ENCODE assay signal across 8 mouse cellular contexts in the genomic region with DNA sequence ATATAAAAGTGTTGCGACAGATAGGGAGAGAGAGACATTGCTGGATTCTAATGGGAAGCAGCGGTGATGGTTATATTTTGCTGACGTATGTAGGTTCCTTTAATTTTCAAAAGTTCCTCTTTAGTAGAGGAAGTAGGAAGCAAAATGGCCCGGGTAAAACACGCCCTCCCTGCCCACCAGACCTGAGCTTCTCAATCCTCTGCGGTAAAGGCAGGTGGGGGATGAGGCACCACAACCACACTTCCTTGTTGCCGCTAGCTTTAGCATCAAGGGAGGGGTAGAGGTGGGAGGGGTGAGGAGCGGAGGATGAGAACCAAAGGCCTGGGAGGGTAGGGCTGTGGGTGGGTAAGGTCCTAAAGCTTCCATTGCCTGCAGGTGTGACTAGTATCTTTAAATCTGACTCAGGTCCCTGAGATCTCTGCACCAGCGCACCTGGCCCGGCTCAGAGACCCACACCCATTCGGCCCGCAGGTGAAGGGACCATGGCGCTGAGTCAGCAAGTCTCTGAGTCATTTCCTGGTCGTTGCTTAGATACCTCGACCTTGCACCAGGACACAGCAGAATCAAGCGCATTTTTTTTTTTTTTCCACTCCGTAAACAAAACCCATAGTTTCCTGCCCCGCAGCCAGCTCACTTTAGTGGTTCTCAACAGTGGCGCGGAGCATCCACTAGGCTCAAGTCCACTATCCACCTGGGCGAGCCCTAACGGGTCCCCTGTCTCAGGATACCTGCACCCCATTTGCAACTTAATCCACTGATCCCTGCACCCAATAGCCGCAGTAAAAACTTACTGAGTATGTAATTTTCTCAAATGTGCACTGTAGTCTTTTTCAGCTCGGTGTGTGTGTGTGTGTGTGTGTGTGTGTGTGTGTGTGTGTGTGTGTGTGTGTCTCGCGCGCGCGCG. TPM values are rescaled to one million over a fixed set of nuclear protein-coding genes. Genes with fewer than 3 reads are reported as not detected.
DNase-seq lines count a peak whose midpoint lies in the region; ATAC-seq and TF ChIP-seq lines count a peak whose summit lies in the region.

No protein-coding gene starts in this region.

- no peak overlapping the region for H3K9ac ChIP-seq in midbrain, postnatal 0 days (replicated peaks; ENCODE audit: low read length, poor library complexity, severe bottlenecking)
- H3K9ac ChIP-seq in midbrain, embryonic 11.5 days (ENCODE audit: low read length), result no peak overlapping the region
- H3K9ac ChIP-seq in embryonic facial prominence, embryonic 11.5 days (replicated peaks; ENCODE audit: low read length), result no peak overlapping the region
- H3K9ac ChIP-seq in intestine, postnatal 0 days (ENCODE audit: low read depth, low read length), result no peak overlapping the region
- H3K9ac ChIP-seq in liver, postnatal 0 days (replicated peaks), result no peak overlapping the region

- no peaks in the 10 kb centered on the region for H3K4me1 ChIP-seq in midbrain, postnatal 0 days (ENCODE audit: insufficient read depth, low read length)
- no peaks in the 10 kb centered on the region for H3K4me1 ChIP-seq in midbrain, embryonic 11.5 days (ENCODE audit: control insufficient read depth, insufficient read depth, low read length)
- no peaks in the 10 kb centered on the region for H3K4me1 ChIP-seq in embryonic facial prominence, embryonic 11.5 days (ENCODE audit: control insufficient read depth, insufficient read depth, low read length)
- 0 out of 2 replicates have a peak, but pooled peaks cover 2% of the 10 kb centered on the region for H3K4me1 ChIP-seq in intestine, postnatal 0 days (replicated peaks; ENCODE audit: control insufficient read depth, insufficient read depth, low read length)
- no peaks in the 10 kb centered on the region for H3K4me1 ChIP-seq in liver, postnatal 0 days (ENCODE audit: insufficient read depth)

- no peaks in the 10 kb centered on the region for H3K36me3 ChIP-seq in midbrain, postnatal 0 days (ENCODE audit: insufficient read depth, low read length)
- no peaks in the 10 kb centered on the region for H3K36me3 ChIP-seq in midbrain, embryonic 11.5 days (ENCODE audit: control insufficient read depth, insufficient read depth, low read length)
- no peaks in the 10 kb centered on the region for H3K36me3 ChIP-seq in embryonic facial prominence, embryonic 11.5 days (replicated peaks; ENCODE audit: control insufficient read depth, insufficient read depth, low read depth, low read length)
- no peaks in the 10 kb centered on the region for H3K36me3 ChIP-seq in intestine, postnatal 0 days (ENCODE audit: control insufficient read depth, insufficient read depth)
- no peaks in the 10 kb centered on the region for H3K36me3 ChIP-seq in liver, postnatal 0 days (replicated peaks; ENCODE audit: insufficient read depth, low read length)

- no peak overlapping the region for H3K4me3 ChIP-seq in midbrain, postnatal 0 days (ENCODE audit: low read depth, low read length)
- H3K4me3 ChIP-seq in midbrain, embryonic 11.5 days (ENCODE audit: low read depth, low read length), result no peak overlapping the region
- H3K4me3 ChIP-seq in embryonic facial prominence, embryonic 11.5 days (ENCODE audit: low read depth, low read length), result no peak overlapping the region
- peak overlapping the region; percentile 34 for H3K4me3 ChIP-seq in intestine, postnatal 0 days (ENCODE audit: low read depth, low read length)
- H3K4me3 ChIP-seq in liver, postnatal 0 days (ENCODE audit: low read depth, low read length), result 0 out of 2 replicates have a peak overlapping the region, but pooled peaks have one; percentile 10

- 0 out of 2 replicates have a peak, but pooled peaks have one; percentile 17 for TF ChIP-seq EP300 in liver, postnatal 0 days (IDR thresholded peaks at IDR 0.05; ENCODE audit: low read depth)

- WGBS in midbrain, postnatal 0 days, result 45% methylated on average over 30 of the region's 30 CpGs
- 43% methylated on average over 30 of the region's 30 CpGs for WGBS in midbrain, embryonic 11.5 days
- 35% methylated on average over 30 of the region's 30 CpGs for WGBS in embryonic facial prominence, embryonic 11.5 days
- WGBS in intestine, postnatal 0 days, result 30% methylated on average over 30 of the region's 30 CpGs
- WGBS in liver, postnatal 0 days (ENCODE audit: insufficient replicate concordance), result 25% methylated on average over 30 of the region's 30 CpGs

- no peak for DNase-seq in midbrain, postnatal 0 days (ENCODE audit: low spot score)
- no peak for DNase-seq in midbrain, embryonic 11.5 days (ENCODE audit: low spot score, missing footprints)
- peak; percentile 16 for DNase-seq in embryonic facial prominence, embryonic 11.5 days (ENCODE audit: low spot score)
- DNase-seq in liver, postnatal 0 days, result peak; percentile 64
- peak; percentile 78 to 82 for DNase-seq in spleen, postnatal 4 days (ENCODE audit: low spot score in 2 of 2)
- DNase-seq in cerebellum, postnatal 4 days (ENCODE audit: low spot score in 2 of 2), result no peak

- TF ChIP-seq CTCF in midbrain, postnatal 0 days (IDR thresholded peaks at IDR 0.05), result no peak
- no peak for TF ChIP-seq CTCF in intestine, postnatal 0 days (IDR thresholded peaks at IDR 0.05; ENCODE audit: low read depth)
- no peak for TF ChIP-seq CTCF in liver, postnatal 0 days (IDR thresholded peaks at IDR 0.05; ENCODE audit: low read depth)

- H3K4me2 ChIP-seq in midbrain, postnatal 0 days (ENCODE audit: low read depth, low read length, poor library complexity, severe bottlenecking), result peak overlapping the region; percentile 7; the same call in 1 of the 2 replicates
- no peak overlapping the region for H3K4me2 ChIP-seq in midbrain, embryonic 11.5 days
- peak overlapping the region; percentile 2; the same call in 1 of the 2 replicates for H3K4me2 ChIP-seq in embryonic facial prominence, embryonic 11.5 days (ENCODE audit: low read depth, low read length)
- peak overlapping the region; percentile 63 for H3K4me2 ChIP-seq in intestine, postnatal 0 days (replicated peaks; ENCODE audit: low read depth)
- H3K4me2 ChIP-seq in liver, postnatal 0 days (ENCODE audit: low read depth, low read length), result peak overlapping the region; percentile 38

- no peaks in the 10 kb centered on the region for H3K27me3 ChIP-seq in midbrain, postnatal 0 days (ENCODE audit: insufficient read depth, low read length)
- H3K27me3 ChIP-seq in midbrain, embryonic 11.5 days (ENCODE audit: control insufficient read depth, insufficient read depth, low read length), result no peaks in the 10 kb centered on the region
- H3K27me3 ChIP-seq in embryonic facial prominence, embryonic 11.5 days (ENCODE audit: control insufficient read depth, insufficient read depth, low read length), result no peaks in the 10 kb centered on the region
- no peaks in the 10 kb centered on the region for H3K27me3 ChIP-seq in intestine, postnatal 0 days (replicated peaks; ENCODE audit: control insufficient read depth, insufficient read depth, low read length)
- no peaks in the 10 kb centered on the region for H3K27me3 ChIP-seq in liver, postnatal 0 days (ENCODE audit: insufficient read depth, low read length)

- no peak for ATAC-seq in midbrain, postnatal 0 days (ENCODE audit: low FRiP score)
- no peak for ATAC-seq in midbrain, embryonic 11.5 days (ENCODE audit: low FRiP score)
- ATAC-seq in embryonic facial prominence, embryonic 11.5 days (replicated peaks; ENCODE audit: insufficient number of reproducible peaks, low FRiP score, low TSS enrichment, low read depth), result no peak
- peak; percentile 95 for ATAC-seq in intestine, postnatal 0 days
- ATAC-seq in liver, postnatal 0 days, result peak; percentile 84
- ATAC-seq in erythroblast, adult 5-6 weeks (replicated peaks; ENCODE audit: low FRiP score, poor library complexity, severe bottlenecking), result no peak

- H3K9me3 ChIP-seq in midbrain, postnatal 0 days (ENCODE audit: low read length), result peaks cover 6% of the 10 kb centered on the region; the same call in 1 of the 2 replicates
- no peaks in the 10 kb centered on the region; the same call in 1 of the 2 replicates for H3K9me3 ChIP-seq in midbrain, embryonic 11.5 days (ENCODE audit: control insufficient read depth, low read length)
- H3K9me3 ChIP-seq in embryonic facial prominence, embryonic 11.5 days (replicated peaks; ENCODE audit: control insufficient read depth, low read length), result no peaks in the 10 kb centered on the region
- no peaks in the 10 kb centered on the region for H3K9me3 ChIP-seq in intestine, postnatal 0 days (ENCODE audit: control insufficient read depth)
- H3K9me3 ChIP-seq in liver, postnatal 0 days (ENCODE audit: low read length), result no peaks in the 10 kb centered on the region

- no peak overlapping the region for H3K27ac ChIP-seq in midbrain, postnatal 0 days (ENCODE audit: low read depth, low read length)
- no peak overlapping the region for H3K27ac ChIP-seq in midbrain, embryonic 11.5 days (ENCODE audit: low read depth, low read length)
- no peak overlapping the region for H3K27ac ChIP-seq in embryonic facial prominence, embryonic 11.5 days (replicated peaks; ENCODE audit: low read depth, low read length)
- peak overlapping the region; percentile 50; the same call in 1 of the 2 replicates for H3K27ac ChIP-seq in intestine, postnatal 0 days (ENCODE audit: low read depth, low read length)
- peak overlapping the region; percentile 60 for H3K27ac ChIP-seq in liver, postnatal 0 days (ENCODE audit: low read depth)

RNA-seq across cellular contexts. Expression of gene S100a11, which starts 14.1 kb away (rescaled TPM):
- 10.3 and 11.0 TPM in 2 replicates for total RNA-seq in midbrain, postnatal 0 days (2014; rRNA removed)
- polyA plus RNA-seq in midbrain, postnatal 0 days (2015; fragmentation: Nextera tagmentation; extraction: Ambion mirVana), result 183 and 200 TPM in 2 replicates
- polyA plus RNA-seq in midbrain, embryonic 11.5 days (2014; fragmentation: Nextera tagmentation; extraction: Ambion mirVana), result 351 and 358 TPM in 2 replicates
- 525 TPM in 2 replicates for polyA plus RNA-seq in embryonic facial prominence, embryonic 11.5 days (2014; fragmentation: Nextera tagmentation; extraction: Ambion mirVana)
- 965 and 1,093 TPM in 2 replicates for polyA plus RNA-seq in intestine, postnatal 0 days (2015; fragmentation: Nextera tagmentation; extraction: Ambion mirVana)
- polyA plus RNA-seq in liver, postnatal 0 days (2015; fragmentation: Nextera tagmentation; extraction: Ambion mirVana), result 330 and 336 TPM in 2 replicates
- 797 and 864 TPM in 2 replicates for total RNA-seq in erythroblast, adult 5-6 weeks (2015; ENCODE audit: low replicate concordance)
- 50.3 and 92.3 TPM in 2 replicates for total RNA-seq in erythroblast, adult 5-6 weeks (2017; ENCODE audit: low replicate concordance)

RNA-seq across cellular contexts. Expression of gene Tchhl1, which starts 37.7 kb away (rescaled TPM):
- not detected in 2 replicates for total RNA-seq in midbrain, postnatal 0 days (2014; rRNA removed)
- polyA plus RNA-seq in midbrain, postnatal 0 days (2015; fragmentation: Nextera tagmentation; extraction: Ambion mirVana), result not detected in 2 replicates
- not detected in 2 replicates for polyA plus RNA-seq in midbrain, embryonic 11.5 days (2014; fragmentation: Nextera tagmentation; extraction: Ambion mirVana)
- 0.13 TPM in 1 of 2 replicates, not detected in the other for polyA plus RNA-seq in embryonic facial prominence, embryonic 11.5 days (2014; fragmentation: Nextera tagmentation; extraction: Ambion mirVana)
- 0.12 and 0.27 TPM in 2 replicates for polyA plus RNA-seq in intestine, postnatal 0 days (2015; fragmentation: Nextera tagmentation; extraction: Ambion mirVana)
- not detected in 2 replicates for polyA plus RNA-seq in liver, postnatal 0 days (2015; fragmentation: Nextera tagmentation; extraction: Ambion mirVana)
- not detected in 2 replicates for total RNA-seq in erythroblast, adult 5-6 weeks (2015; ENCODE audit: low replicate concordance)
- total RNA-seq in erythroblast, adult 5-6 weeks (2017; ENCODE audit: low replicate concordance), result not detected in 2 replicates

RNA-seq across cellular contexts. Expression of gene S100a10, which starts 48.7 kb away (rescaled TPM):
- total RNA-seq in midbrain, postnatal 0 days (2014; rRNA removed), result 68.9 and 74.5 TPM in 2 replicates
- 134 and 136 TPM in 2 replicates for polyA plus RNA-seq in midbrain, postnatal 0 days (2015; fragmentation: Nextera tagmentation; extraction: Ambion mirVana)
- 181 and 187 TPM in 2 replicates for polyA plus RNA-seq in midbrain, embryonic 11.5 days (2014; fragmentation: Nextera tagmentation; extraction: Ambion mirVana)
- polyA plus RNA-seq in embryonic facial prominence, embryonic 11.5 days (2014; fragmentation: Nextera tagmentation; extraction: Ambion mirVana), result 224 and 236 TPM in 2 replicates
- polyA plus RNA-seq in intestine, postnatal 0 days (2015; fragmentation: Nextera tagmentation; extraction: Ambion mirVana), result 733 and 887 TPM in 2 replicates
- 75.4 and 82.0 TPM in 2 replicates for polyA plus RNA-seq in liver, postnatal 0 days (2015; fragmentation: Nextera tagmentation; extraction: Ambion mirVana)
- 69.6 and 73.6 TPM in 2 replicates for total RNA-seq in erythroblast, adult 5-6 weeks (2015; ENCODE audit: low replicate concordance)
- 56.1 and 64.1 TPM in 2 replicates for total RNA-seq in erythroblast, adult 5-6 weeks (2017; ENCODE audit: low replicate concordance)

Comparison
In these comparisons a context has a peak if more than half of its experiments do, and no peak if none do; other contexts are left out.
1. ATAC-seq: peak in intestine, postnatal 0 days (single experiment) and liver, postnatal 0 days (single experiment); none in midbrain, postnatal 0 days (single experiment), midbrain, embryonic 11.5 days (single experiment), embryonic facial prominence, embryonic 11.5 days (single experiment) and erythroblast, adult 5-6 weeks (single experiment).
2. DNase-seq: peak in embryonic facial prominence, embryonic 11.5 days (single experiment), liver, postnatal 0 days (single experiment) and spleen, postnatal 4 days (2 of 2); none in midbrain, postnatal 0 days (single experiment), midbrain, embryonic 11.5 days (single experiment) and cerebellum, postnatal 4 days (0 of 2).
3. H3K27ac ChIP-seq: peak in intestine, postnatal 0 days (single experiment) and liver, postnatal 0 days (single experiment); none in midbrain, postnatal 0 days (single experiment), midbrain, embryonic 11.5 days (single experiment) and embryonic facial prominence, embryonic 11.5 days (single experiment).
4. H3K4me3 ChIP-seq: peak in intestine, postnatal 0 days (single experiment) and liver, postnatal 0 days (single experiment); none in midbrain, postnatal 0 days (single experiment), midbrain, embryonic 11.5 days (single experiment) and embryonic facial prominence, embryonic 11.5 days (single experiment).